Mouse (Mus musculus): ENCODE measurements around the gene Adipor1. TPM values are rescaled to one million over a fixed set of nuclear protein-coding genes. Genes with fewer than 3 reads are reported as not detected.
A peak's percentile ranks its signal among the peaks of the same experiment; 100 is the strongest.

Gene Adipor1
- total and polyA plus RNA-seq, 3 experiments, result 55.2 to 109 (median 94.1) TPM

DNA sequence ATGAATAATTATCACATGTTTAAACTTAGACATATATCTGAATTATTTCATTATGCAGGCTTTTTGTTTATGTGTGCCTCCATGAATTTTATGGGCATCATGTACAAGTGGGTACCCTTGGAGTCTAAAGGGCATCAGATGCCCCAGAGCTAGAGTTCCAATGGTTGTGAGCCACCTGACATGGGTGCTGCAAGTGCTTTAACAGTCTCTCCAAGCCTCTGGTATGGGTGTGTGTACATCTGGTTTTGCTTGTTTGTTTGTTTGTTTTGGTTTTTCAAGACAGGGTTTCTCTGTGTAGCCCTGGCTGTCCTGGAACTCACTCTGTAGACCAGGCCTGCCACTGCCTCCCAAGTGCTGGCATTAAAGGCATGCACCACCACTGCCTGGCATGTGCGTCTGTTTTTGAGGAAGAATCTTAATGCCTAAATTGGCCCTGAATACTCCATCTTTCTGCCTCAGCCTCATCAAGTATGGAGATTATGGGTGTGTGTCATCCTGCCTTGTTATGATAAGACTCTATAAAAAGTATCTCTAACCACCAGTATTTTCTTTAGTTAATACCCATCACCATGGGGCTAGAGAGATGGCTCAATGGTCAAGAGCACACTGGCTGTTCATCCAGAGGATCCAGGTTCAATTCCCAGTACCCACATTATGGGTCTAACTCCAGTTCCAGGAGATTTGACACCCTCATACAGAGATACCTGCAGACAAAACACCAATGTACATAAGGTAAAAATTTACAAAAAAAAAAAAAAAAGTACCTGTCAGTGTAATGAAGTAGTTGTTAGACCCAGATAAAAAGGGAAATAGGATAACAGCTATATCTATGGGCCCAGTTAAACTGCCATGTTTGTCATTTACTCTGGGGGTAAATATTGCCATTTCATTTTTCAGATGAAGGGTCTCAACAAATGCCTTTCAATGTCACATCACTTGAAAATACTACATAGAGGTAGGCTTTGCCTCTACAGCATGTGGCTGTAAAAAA, 45.4 kb downstream of the Adipor1 start (continued):
- TF ChIP-seq SMC3 (IDR thresholded peaks at IDR 0.05; ENCODE audit: low read depth, low read length), result no peak
- TF ChIP-seq CHD2 (IDR thresholded peaks at IDR 0.05; ENCODE audit: low read length), result no peak
- TF ChIP-seq ZC3H11A (IDR thresholded peaks at IDR 0.05; ENCODE audit: low read depth, low read length), result no peak
- no peak for TF ChIP-seq ZMIZ1 (IDR thresholded peaks at IDR 0.05; ENCODE audit: low read depth, low read length)
- no peak for TF ChIP-seq RAD21 (IDR thresholded peaks at IDR 0.05; ENCODE audit: low read depth, low read length)
- TF ChIP-seq MEF2A (IDR thresholded peaks at IDR 0.05; ENCODE audit: extremely low read depth, insufficient replicate concordance, low read depth, low read length, poor library complexity, severe bottlenecking), result peak; percentile 85
- peak; percentile 92 for TF ChIP-seq ZNF384 (IDR thresholded peaks at IDR 0.05; ENCODE audit: low read depth, low read length)
- peak; percentile 81 for TF ChIP-seq MAX (IDR thresholded peaks at IDR 0.05; ENCODE audit: low read length)
- TF ChIP-seq TCF12 (IDR thresholded peaks at IDR 0.05; ENCODE audit: low read depth, low read length), result peak; percentile 94
- TF ChIP-seq POLR2A (IDR thresholded peaks at IDR 0.05; ENCODE audit: control insufficient read depth in 1 of 2, insufficient read depth in 1 of 2, low read depth in 1 of 2, low read length in 2 of 2, poor library complexity in 1 of 2), result no peak
- TF ChIP-seq MYB (IDR thresholded peaks at IDR 0.05; ENCODE audit: low read depth, low read length), result peak; percentile 73; the same call in 1 of the 2 replicates
- TF ChIP-seq ETS1 (IDR thresholded peaks at IDR 0.05; ENCODE audit: low read depth, low read length), result peak; percentile 82
- TF ChIP-seq EP300 (IDR thresholded peaks at IDR 0.05; ENCODE audit: low read depth in 1 of 2, low read length in 2 of 2), result peak; percentile 84 to 89
- TF ChIP-seq ELF1 (IDR thresholded peaks at IDR 0.05; ENCODE audit: low read depth, low read length), result no peak
- TF ChIP-seq SIN3A (IDR thresholded peaks at IDR 0.05; ENCODE audit: low read length), result peak; percentile 85
- TF ChIP-seq POLR2AphosphoS5 (IDR thresholded peaks at IDR 0.05; ENCODE audit: borderline replicate concordance, low read depth, low read length), result no peak

Other genes starting within 250 kb of the Adipor1 start
- not detected in 2 replicates for gene Chil1, start 233.2 kb upstream of the Adipor1 start, total RNA-seq (2012; rRNA removed)
- not detected for gene Chil1, start 233.2 kb upstream of the Adipor1 start, polyA plus RNA-seq (2012; ENCODE audit: insufficient read depth in 1 of 2, insufficient read length in 2 of 2, low read depth in 1 of 2, low replicate concordance in 2 of 2, missing spikeins in 1 of 2)
- gene Mybph, start 221.9 kb upstream of the Adipor1 start, total RNA-seq (2012; rRNA removed), result not detected in 2 replicates
- gene Mybph, start 221.9 kb upstream of the Adipor1 start, polyA plus RNA-seq (2012; ENCODE audit: insufficient read depth in 1 of 2, insufficient read length in 2 of 2, low read depth in 1 of 2, low replicate concordance in 2 of 2, missing spikeins in 1 of 2), result not detected
- gene Adora1, start 179.9 kb upstream of the Adipor1 start, total RNA-seq (2012; rRNA removed), result 0.03 TPM in 1 of 2 replicates, not detected in the other
- gene Adora1, start 179.9 kb upstream of the Adipor1 start, polyA plus RNA-seq (2012; ENCODE audit: insufficient read depth in 1 of 2, insufficient read length in 2 of 2, low read depth in 1 of 2, low replicate concordance in 2 of 2, missing spikeins in 1 of 2), result not detected
- gene Myog, start 125.4 kb upstream of the Adipor1 start, total RNA-seq (2012; rRNA removed), result not detected in 2 replicates
- not detected for gene Myog, start 125.4 kb upstream of the Adipor1 start, polyA plus RNA-seq (2012; ENCODE audit: insufficient read depth in 1 of 2, insufficient read length in 2 of 2, low read depth in 1 of 2, low replicate concordance in 2 of 2, missing spikeins in 1 of 2)
- gene Ppfia4, start 82.5 kb upstream of the Adipor1 start, total RNA-seq (2012; rRNA removed), result not detected in 2 replicates
- gene Ppfia4, start 82.5 kb upstream of the Adipor1 start, polyA plus RNA-seq (2012; ENCODE audit: insufficient read depth in 1 of 2, insufficient read length in 2 of 2, low read depth in 1 of 2, low replicate concordance in 2 of 2, missing spikeins in 1 of 2), result under 1 TPM in 1 of 2 experiments, not detected in 1; 0.11 TPM
- 54.2 and 69.3 TPM in 2 replicates for gene Tmem183a, start 53.4 kb upstream of the Adipor1 start, total RNA-seq (2012; rRNA removed)
- 100 to 1,000 TPM in 1 of 2 experiments, 10 to 100 TPM in 1; 82.7 to 131 TPM for gene Tmem183a, start 53.4 kb upstream of the Adipor1 start, polyA plus RNA-seq (2012; ENCODE audit: insufficient read depth in 1 of 2, insufficient read length in 2 of 2, low read depth in 1 of 2, low replicate concordance in 2 of 2, missing spikeins in 1 of 2)
- not detected in 2 replicates for gene 4933406M09Rik, start 29.4 kb upstream of the Adipor1 start, total RNA-seq (2012; rRNA removed)
- not detected for gene 4933406M09Rik, start 29.4 kb upstream of the Adipor1 start, polyA plus RNA-seq (2012; ENCODE audit: insufficient read depth in 1 of 2, insufficient read length in 2 of 2, low read depth in 1 of 2, low replicate concordance in 2 of 2, missing spikeins in 1 of 2)
- 18.8 and 35.8 TPM in 2 replicates for gene Cyb5r1, start 9.8 kb upstream of the Adipor1 start, total RNA-seq (2012; rRNA removed)
- 10 to 100 TPM in 1 of 2 experiments, not detected in 1; 94.8 TPM for gene Cyb5r1, start 9.8 kb upstream of the Adipor1 start, polyA plus RNA-seq (2012; ENCODE audit: insufficient read depth in 1 of 2, insufficient read length in 2 of 2, low read depth in 1 of 2, low replicate concordance in 2 of 2, missing spikeins in 1 of 2)
- gene Klhl12, start 40.2 kb downstream of the Adipor1 start, total RNA-seq (2012; rRNA removed), result 21.8 and 26.4 TPM in 2 replicates
- gene Klhl12, start 40.2 kb downstream of the Adipor1 start, polyA plus RNA-seq (2012; ENCODE audit: insufficient read depth in 1 of 2, insufficient read length in 2 of 2, low read depth in 1 of 2, low replicate concordance in 2 of 2, missing spikeins in 1 of 2), result 10 to 100 TPM in 1 of 2 experiments, not detected in 1; 20.8 TPM
- gene Rabif, start 79.3 kb downstream of the Adipor1 start, total RNA-seq (2012; rRNA removed), result 18.5 and 21.5 TPM in 2 replicates
- 10 to 100 TPM in 1 of 2 experiments, not detected in 1; 21.8 TPM for gene Rabif, start 79.3 kb downstream of the Adipor1 start, polyA plus RNA-seq (2012; ENCODE audit: insufficient read depth in 1 of 2, insufficient read length in 2 of 2, low read depth in 1 of 2, low replicate concordance in 2 of 2, missing spikeins in 1 of 2)
- 0.08 TPM in 1 of 2 replicates, not detected in the other for gene Mgat4e, start 134.3 kb downstream of the Adipor1 start, total RNA-seq (2012; rRNA removed)
- under 1 TPM in 1 of 2 experiments, not detected in 1; 0.17 TPM for gene Mgat4e, start 134.3 kb downstream of the Adipor1 start, polyA plus RNA-seq (2012; ENCODE audit: insufficient read depth in 1 of 2, insufficient read length in 2 of 2, low read depth in 1 of 2, low replicate concordance in 2 of 2, missing spikeins in 1 of 2)
- 25.5 and 37.7 TPM in 2 replicates for gene Kdm5b, start 144.8 kb downstream of the Adipor1 start, total RNA-seq (2012; rRNA removed)
- gene Kdm5b, start 144.8 kb downstream of the Adipor1 start, polyA plus RNA-seq (2012; ENCODE audit: insufficient read depth in 1 of 2, insufficient read length in 2 of 2, low read depth in 1 of 2, low replicate concordance in 2 of 2, missing spikeins in 1 of 2), result 10 to 100 TPM; 31.8 to 48.6 TPM
- gene Syt2, start 231.3 kb downstream of the Adipor1 start, total RNA-seq (2012; rRNA removed), result 0.07 TPM in 1 of 2 replicates, not detected in the other
- under 1 TPM in 1 of 2 experiments, not detected in 1; 0.31 TPM for gene Syt2, start 231.3 kb downstream of the Adipor1 start, polyA plus RNA-seq (2012; ENCODE audit: insufficient read depth in 1 of 2, insufficient read length in 2 of 2, low read depth in 1 of 2, low replicate concordance in 2 of 2, missing spikeins in 1 of 2)

Measured in MEL (cell line).